Mouse (Mus musculus): ENCODE measurements around the gene Cfap300. TPM values are rescaled to one million over a fixed set of nuclear protein-coding genes. Genes with fewer than 3 reads are reported as not detected.

The Cfap300 gene
- polyA plus RNA-seq (2012; rRNA removed), result 10.4 and 13.7 TPM in 2 replicates

DNA sequence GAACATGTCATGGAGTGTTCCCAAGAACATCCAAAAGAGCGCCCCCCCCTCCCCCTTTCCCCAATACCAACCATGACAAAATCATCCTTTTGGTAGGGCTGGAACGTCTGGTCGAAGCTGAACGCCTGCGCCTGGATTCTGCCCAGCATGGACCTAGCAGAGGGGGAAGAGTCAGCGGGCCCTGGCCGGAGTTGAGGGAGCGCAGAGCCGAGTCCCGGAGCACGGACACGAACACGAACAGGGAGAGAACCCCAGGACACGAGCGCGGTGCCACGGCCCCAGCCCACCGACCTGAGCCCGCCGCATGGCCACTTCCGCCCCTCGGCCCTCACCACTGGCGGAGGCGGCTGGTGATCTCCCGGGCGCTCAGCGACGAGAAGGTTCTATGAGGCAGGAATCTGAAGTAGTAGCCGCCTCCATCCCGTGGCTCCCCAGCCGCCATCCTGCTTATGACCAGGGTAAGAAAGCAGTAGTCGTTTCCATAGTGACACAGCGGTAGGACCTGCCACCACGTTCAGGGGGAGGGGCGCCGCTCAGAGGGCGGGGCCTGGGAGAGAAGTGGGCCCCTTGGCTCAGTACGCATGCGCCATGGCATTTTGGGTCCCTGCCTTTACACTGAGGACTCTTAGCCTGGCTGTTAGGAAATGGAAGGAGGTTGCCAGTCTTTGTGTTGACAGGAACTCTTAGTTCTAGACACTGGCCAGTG is at the start of gene Cfap300:
Gene Cfap300 (minus strand): TSS at position 486 of the 706 bp plus-strand sequence.

DNA sequence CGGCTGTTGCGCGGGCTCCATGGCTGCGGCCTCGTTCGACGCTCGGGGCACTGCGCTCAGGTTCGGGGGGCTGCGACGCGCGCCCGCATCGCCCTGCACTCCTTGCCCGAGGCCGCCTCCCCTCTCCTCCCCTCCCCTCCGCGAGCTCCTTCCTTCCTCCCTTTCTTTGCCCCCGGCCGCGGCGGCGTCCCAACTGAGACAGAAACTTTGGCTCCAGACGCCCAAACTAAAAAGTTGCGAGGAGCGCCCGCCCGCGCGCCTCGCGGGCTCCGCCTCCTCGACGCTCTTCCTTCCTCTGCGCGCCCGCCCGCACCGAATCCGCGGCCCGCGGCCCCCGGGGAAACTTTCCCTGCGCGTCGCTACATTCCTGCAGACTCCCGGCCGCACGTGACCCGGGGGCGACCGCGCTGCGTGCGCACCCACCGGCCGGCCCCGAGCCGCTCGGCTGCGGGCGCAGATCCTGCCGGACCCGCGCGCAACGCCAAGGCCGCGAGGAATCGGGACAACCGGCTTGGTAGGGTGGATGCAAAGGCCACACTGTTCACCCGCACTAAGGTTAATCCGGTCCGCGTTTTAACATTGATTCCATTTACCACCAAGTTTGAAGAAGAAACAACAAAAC is 38.1 kb downstream of the Cfap300 start, which contains the start of gene Yap1:
Gene Yap1 (minus strand): TSS at position 227 of the 622 bp plus-strand sequence.

Other genes with a start within 250 kb of the Cfap300 start
- 36.8 and 42.0 TPM in 2 replicates for gene Birc2, start 205.8 kb downstream of the Cfap300 start, polyA plus RNA-seq (2012; rRNA removed)
- gene Birc3, start 169.6 kb downstream of the Cfap300 start, polyA plus RNA-seq (2012; rRNA removed), result 2.5 and 5.4 TPM in 2 replicates
- 21.2 and 29.9 TPM in 2 replicates for gene Yap1, start 38.2 kb downstream of the Cfap300 start, polyA plus RNA-seq (2012; rRNA removed)
- gene Cep126, start 91.5 kb upstream of the Cfap300 start, polyA plus RNA-seq (2012; rRNA removed), result 10.6 and 11.9 TPM in 2 replicates

Measured in central nervous system, embryonic 14 days (tissue).